Mouse (Mus musculus) sigmoid colon, adult 10 weeks (tissue): Measurements from ENCODE around the gene Atp6ap2. TPM values are rescaled to one million over a fixed set of nuclear protein-coding genes. Genes with fewer than 3 reads are reported as not detected.

Source experiments
- polyA plus RNA-seq: library from polyadenylated mRNA; stranded (reverse); fragments of 350-450 nt; fragmentation: Illumina TruSeq; extraction: RNeasy Lipid Tissue Mini Kit (QIAGEN cat#74804); gene quantifications from one replicate; pipeline ENCODE4 v1.2.3, GENCODE M21; 2014; ENCODE audit warnings: low read depth, low replicate concordance

Atp6ap2 gene
- polyA plus RNA-seq: 465 TPM

DNA sequence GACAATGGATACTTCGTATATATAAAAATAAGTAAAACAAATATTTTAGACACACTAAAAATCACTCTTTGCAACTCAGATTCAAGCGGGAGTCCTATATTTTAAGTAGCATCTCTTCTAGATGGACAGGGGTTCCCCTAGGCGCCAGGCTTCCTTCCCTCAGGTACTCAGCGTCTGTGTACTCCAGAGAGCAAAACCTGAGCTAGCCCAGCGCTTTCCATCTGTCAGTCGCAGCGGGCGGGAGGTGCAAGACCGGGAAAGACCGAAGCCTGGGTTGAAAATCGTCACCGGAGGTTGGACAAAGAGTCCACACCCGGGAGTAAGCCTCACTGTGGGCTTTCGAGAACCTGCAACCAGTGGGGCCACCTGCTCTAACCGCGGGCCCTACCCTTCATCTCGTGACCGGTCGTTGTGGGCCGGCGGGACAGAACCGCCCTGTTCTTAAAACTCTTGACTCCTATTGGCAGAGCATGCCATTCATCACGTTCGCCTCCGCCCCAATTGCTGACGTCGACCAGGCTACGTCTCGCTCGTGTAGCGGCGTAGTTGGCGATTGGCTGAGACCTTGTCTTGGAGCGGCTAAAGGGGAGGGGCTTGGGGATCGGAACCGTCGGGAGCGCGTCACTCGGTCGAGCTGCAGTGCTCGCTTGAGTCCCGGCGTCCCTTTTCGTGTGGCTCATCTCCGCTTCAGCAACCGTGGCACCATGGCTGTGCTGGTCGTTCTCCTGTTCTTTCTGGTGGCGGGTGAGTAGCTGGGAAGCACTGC, at the start of gene Atp6ap2:
Atp6ap2 (plus strand) TSS at position 610 of the 766 bp plus-strand sequence.

Other genes starting within 250 kb of the Atp6ap2 start
- 61.4 TPM for gene 1810030O07Rik, start 85.9 kb downstream of the Atp6ap2 start, polyA plus RNA-seq
- 38.4 TPM for gene Med14, start 174.3 kb downstream of the Atp6ap2 start, polyA plus RNA-seq